Comparison of ENCODE assay signal across 26 mouse cellular contexts in the genomic region with DNA sequence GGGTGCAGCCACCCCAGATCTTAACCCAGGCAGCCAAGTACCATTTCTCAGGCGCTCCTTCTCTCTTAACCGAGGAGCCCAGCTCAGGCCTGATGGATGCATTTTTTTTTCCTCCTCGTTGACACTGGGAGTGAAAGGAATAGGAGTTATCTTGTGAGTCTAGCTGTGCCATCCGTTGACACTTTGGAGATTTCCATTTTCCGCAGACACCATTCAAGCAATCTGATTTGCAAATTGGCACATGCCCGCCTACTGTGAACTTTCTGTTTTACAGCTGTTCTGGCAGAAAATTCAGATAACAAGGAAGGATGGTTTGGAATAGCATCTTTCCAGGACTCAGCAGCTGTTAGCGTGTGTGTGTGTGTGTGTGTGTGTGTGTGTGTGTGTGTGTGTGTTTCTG. TPM values are rescaled to one million over a fixed set of nuclear protein-coding genes. Genes with fewer than 3 reads are reported as not detected.
"Had no signal": no experiment of that assay in that cellular context is flagged by ENCODE, and none has a peak within 500 bp of the region (broad histone marks: within the 10 kb centered on the region; RNA-seq: fewer than 3 reads in every experiment).

No protein-coding gene starts in this region.

- H3K27me3 ChIP-seq: heart, embryonic 12.5 days; hindbrain, embryonic 12.5 days; intestine, embryonic 15.5 days; limb, embryonic 12.5 days; liver, embryonic 13.5 days had no signal

- H3K27ac ChIP-seq: heart, embryonic 10.5 days; hindbrain, embryonic 10.5 days; hindbrain, embryonic 12.5 days; hindbrain, embryonic 14.5 days; intestine, embryonic 15.5 days; layer of hippocampus, adult 2 months; left cerebral cortex, adult 2 months; limb, embryonic 10.5 days; limb, embryonic 12.5 days; liver, embryonic 13.5 days had no signal

- H3K4me1 ChIP-seq: heart, embryonic 10.5 days; heart, embryonic 12.5 days; hindbrain, embryonic 10.5 days; hindbrain, embryonic 12.5 days; intestine, embryonic 15.5 days; limb, embryonic 10.5 days; limb, embryonic 12.5 days; liver, embryonic 13.5 days had no signal

- DNase-seq: gastrocnemius, postnatal 14 days; gastrocnemius, postnatal 36 days; heart, adult 18-20 months; heart, postnatal 10 days; heart, postnatal 4 days; kidney, adult 18-20 months; kidney, adult 8-10 months; kidney, postnatal 10 days; kidney, postnatal 4 days; liver; liver, embryonic 13.5 days had no signal

- ATAC-seq: hindbrain, embryonic 16.5 days; inflammation-experienced regulatory T-cells, adult 6 months; intestine, embryonic 15.5 days; intestine, postnatal 0 days had no signal

- H3K9ac ChIP-seq: heart, embryonic 12.5 days; hindbrain, embryonic 12.5 days; hindbrain, embryonic 14.5 days; intestine, embryonic 15.5 days; limb, embryonic 12.5 days; liver, embryonic 13.5 days had no signal

- H3K4me2 ChIP-seq: heart, embryonic 12.5 days; hindbrain, embryonic 12.5 days; hindbrain, embryonic 14.5 days; intestine, embryonic 15.5 days; limb, embryonic 12.5 days; liver, embryonic 11.5 days; liver, embryonic 13.5 days had no signal

- H3K9me3 ChIP-seq: heart, embryonic 10.5 days; heart, embryonic 12.5 days; hindbrain, embryonic 10.5 days; hindbrain, embryonic 12.5 days; intestine, embryonic 15.5 days; limb, embryonic 10.5 days; limb, embryonic 12.5 days; liver, embryonic 13.5 days had no signal

- H3K4me3 ChIP-seq: heart, embryonic 10.5 days; heart, embryonic 12.5 days; hindbrain, embryonic 10.5 days; hindbrain, embryonic 12.5 days; intestine, embryonic 15.5 days; layer of hippocampus, adult 2 months; left cerebral cortex, adult 2 months; limb, embryonic 10.5 days; limb, embryonic 12.5 days; liver, embryonic 13.5 days had no signal

RNA-seq across cellular contexts. Expression of a gene that starts 39.1 kb away (rescaled TPM):
- total RNA-seq: granulocyte monocyte progenitor cell, adult 5-6 weeks had no signal
- polyA plus RNA-seq: inflammation-experienced regulatory T-cells, adult 6 months had no signal

RNA-seq across cellular contexts. Expression of a gene that starts 40.7 kb away (rescaled TPM):
- total RNA-seq: granulocyte monocyte progenitor cell, adult 5-6 weeks had no signal
- polyA plus RNA-seq: inflammation-experienced regulatory T-cells, adult 6 months had no signal
